Mouse (Mus musculus) heart, adult 2 months (tissue): ENCODE data around the gene Gm13271. TPM values are rescaled to one million over a fixed set of nuclear protein-coding genes. Genes with fewer than 3 reads are reported as not detected.
A peak's percentile ranks its signal among the peaks of the same experiment; 100 is the strongest.

ENCODE experiments used
- DNase-seq, 2 experiments: peaks; one replicate each; pipeline ENCODE4 v3.0.0; 2021
- H3K27ac ChIP-seq: fragments of 200-600 bp; 2 replicates; pipeline ENCODE4 v1.8.1; 2022
- H3K27me3 ChIP-seq: fragments of 200-500 bp; 2 replicates; pipeline ENCODE4 v1.6.1; 2012; ENCODE audit warnings: mild to moderate bottlenecking, low read length, inconsistent platforms, mixed read lengths; ENCODE audit not compliant: control insufficient read depth, insufficient read depth
- H3K36me3 ChIP-seq: fragments of 200-500 bp; 2 replicates; pipeline ENCODE4 v1.6.1; 2012; ENCODE audit warnings: low read length, inconsistent platforms; ENCODE audit not compliant: control insufficient read depth, insufficient read depth
- H3K4me1 ChIP-seq: fragments of 200-500 bp; 2 replicates; pipeline ENCODE4 v1.6.1; 2011; ENCODE audit warnings: low read length; ENCODE audit not compliant: control insufficient read depth, insufficient read depth
- H3K4me3 ChIP-seq: fragments of 200-600 bp; 2 replicates; pipeline ENCODE4 v1.8.1; 2022
- H3K79me2 ChIP-seq: fragments of 200-500 bp; replicated peaks from 2 replicates; pipeline ENCODE4 v1.6.1; 2012; ENCODE audit warnings: mild to moderate bottlenecking, inconsistent platforms, low read length, moderate library complexity, mixed read lengths; ENCODE audit not compliant: control insufficient read depth, insufficient read depth
- H3K9ac ChIP-seq: fragments of 200-500 bp; 2 replicates; pipeline ENCODE4 v1.6.1; 2012; ENCODE audit warnings: low read depth, mild to moderate bottlenecking, control low read depth, inconsistent platforms, low read length, mixed read lengths
- CTCF ChIP-seq: fragments of 200-600 bp; IDR thresholded peaks from 2 replicates; pipeline ENCODE4 v1.8.1; 2022; ENCODE audit warnings: antibody characterized with exemption, mild to moderate bottlenecking, moderate library complexity
- EP300 ChIP-seq: fragments of 200-500 bp; IDR thresholded peaks from 2 replicates; pipeline ENCODE4 v1.6.1; 2011; ENCODE audit warnings: low read depth, low read length, control low read depth; ENCODE audit not compliant: insufficient read depth
- POLR2A ChIP-seq: fragments of 200-500 bp; IDR thresholded peaks from 2 replicates; pipeline ENCODE4 v1.6.1; 2011; ENCODE audit warnings: mild to moderate bottlenecking, low read depth, low read length, control low read depth; ENCODE audit not compliant: insufficient read depth
- WGBS: fragments of 180-500 bp; shearing (Covaris S2); methylation state at CpG from one replicate; pipeline ENCODE4 v1.1.7; 2018; 5-methylcytosine and 5-hydroxymethylcytosine counted together
- intact Hi-C: fragments of 180-260 bp; cut with DNase I; formaldehyde crosslinking; loops from one replicate; pipeline ENCODE4 v1.15.1; 2025
- polyA plus RNA-seq: library from polyadenylated mRNA; depleted of rRNA; stranded (reverse); fragments of >200 nt; gene quantifications from 2 replicates; pipeline ENCODE4 v1.2.3, GENCODE M21; 2012
- total RNA-seq, 2 experiments: library from RNA; stranded (reverse); gene quantifications; 2 replicates each; pipeline ENCODE4 v1.2.3; 2021

Gm13271 gene
- total and polyA plus RNA-seq, 3 experiments, result not detected

- peak within 1 kb of the TSS; percentile 98 for H3K9ac ChIP-seq
- H3K27me3 ChIP-seq, result no peaks in the 10 kb centered on the region
- TF ChIP-seq CTCF (no peak), POLR2A (peak; percentile 94), EP300 (peak; percentile 60; the same call in 1 of the 2 replicates)
- H3K36me3 ChIP-seq, result peaks cover 26% of the 10 kb centered on the region
- peaks cover 12% of the 10 kb centered on the region for H3K4me1 ChIP-seq
- intact Hi-C loops, result no loop called here
- peak; percentile 93 to 95 for DNase-seq
- 1% methylated on average over 82 of the region's 82 CpGs for WGBS
- peaks cover 3% of the 10 kb centered on the region for H3K79me2 ChIP-seq
- peak within 1 kb of the TSS; percentile 67 for H3K4me3 ChIP-seq
- H3K27ac ChIP-seq, result peak within 1 kb of the TSS; percentile 99
Measured at GRCm38 (mm10) chr4:88721791-88722721, 32.6 kb upstream of the Gm13271 start, which contains the start of the genes Gm26566 and Klhl9. Gm26566 (plus strand) TSS chr4:88721805. Klhl9 (minus strand) TSS chr4:88722465.

- no peak overlapping the region for H3K27ac ChIP-seq
- whole genome bisulfite sequencing, result 74% methylated on average over 8 of the region's 8 CpGs
Measured at GRCm38 (mm10) chr4:88723497-88724090, 31.1 kb upstream of the Gm13271 start.

GRCm38 (mm10) chr4:88726727-88727126 lies 27.9 kb upstream of the Gm13271 start:
- H3K27ac ChIP-seq, result no peak overlapping the region
- intact Hi-C loops, result loop anchor here (1.0 kb wide), 1 partner anchor 30 kb away; no protein-coding TSS in a partner anchor

More at GRCm38 (mm10) chr4:88723497-88724090, 31.1 kb upstream of the Gm13271 start:
- no peak for TF ChIP-seq EP300
- Histone ChIP-seq H3K4me3 (no peak overlapping the region), H3K4me1 (peaks cover 10% of the 10 kb centered on the region), H3K36me3 (peaks cover 19% of the 10 kb centered on the region), H3K27me3 (no peaks in the 10 kb centered on the region), H3K9ac (no peak overlapping the region), H3K79me2 (peaks cover 1% of the 10 kb centered on the region)
- intact Hi-C loops, result no loop called here
- DNase-seq, result no peak

GRCm38 (mm10) chr4:88727324-88727723 lies 27.3 kb upstream of the Gm13271 start:
- H3K27me3 ChIP-seq, result no peaks in the 10 kb centered on the region
- 0% methylated on average over 1 of the region's 1 CpGs for WGBS
- no peaks in the 10 kb centered on the region for H3K36me3 ChIP-seq
- TF ChIP-seq CTCF (peak; percentile 83), EP300 (peak; percentile 55; the same call in 1 of the 2 replicates), POLR2A (no peak)
- intact Hi-C loops, result loop anchor here (1.0 kb wide), 1 partner anchor 31 kb away; no protein-coding TSS in a partner anchor
- DNase-seq, result peak in 1 of 2 experiments; percentile 34
- H3K4me1 ChIP-seq, result no peaks in the 10 kb centered on the region
- H3K27ac ChIP-seq, result no peak overlapping the region
- H3K9ac ChIP-seq, result no peak overlapping the region
- no peak overlapping the region for H3K4me3 ChIP-seq
- H3K79me2 ChIP-seq, result no peaks in the 10 kb centered on the region

More at GRCm38 (mm10) chr4:88726727-88727126, 27.9 kb upstream of the Gm13271 start:
- Histone ChIP-seq H3K27me3 (no peaks in the 10 kb centered on the region), H3K4me3 (no peak overlapping the region), H3K9ac (no peak overlapping the region), H3K79me2 (no peaks in the 10 kb centered on the region), H3K36me3 (no peaks in the 10 kb centered on the region), H3K4me1 (no peaks in the 10 kb centered on the region)
- WGBS, result 59% methylated on average over 6 of the region's 6 CpGs
- DNase-seq, result no peak
- no peak for TF ChIP-seq EP300
- TF ChIP-seq POLR2A, result no peak
- TF ChIP-seq CTCF, result no peak

GRCm38 (mm10) chr4:88738480-88738879 lies 16.2 kb upstream of the Gm13271 start:
- intact Hi-C loops, result loop anchor here (2.0 kb wide), 1 partner anchor 18 kb away; no protein-coding TSS in a partner anchor

More at GRCm38 (mm10) chr4:88738480-88738879, 16.2 kb upstream of the Gm13271 start:
- H3K27ac ChIP-seq, result no peak overlapping the region
- no peaks in the 10 kb centered on the region for H3K79me2 ChIP-seq
- H3K36me3 ChIP-seq, result no peaks in the 10 kb centered on the region
- no peak overlapping the region for H3K4me3 ChIP-seq
- H3K4me1 ChIP-seq, result no peaks in the 10 kb centered on the region
- no peaks in the 10 kb centered on the region for H3K27me3 ChIP-seq
- WGBS, result 1% methylated on average over 2 of the region's 2 CpGs
- DNase-seq, result peak; percentile 60 to 85
- no peak overlapping the region for H3K9ac ChIP-seq
- no peak for TF ChIP-seq POLR2A
- peak; percentile 100; the same call in 1 of the 2 replicates for TF ChIP-seq CTCF
- peak; percentile 71; the same call in 1 of the 2 replicates for TF ChIP-seq EP300
